Mouse (Mus musculus): Measurements from ENCODE around the gene Cnpy1.

DNA sequence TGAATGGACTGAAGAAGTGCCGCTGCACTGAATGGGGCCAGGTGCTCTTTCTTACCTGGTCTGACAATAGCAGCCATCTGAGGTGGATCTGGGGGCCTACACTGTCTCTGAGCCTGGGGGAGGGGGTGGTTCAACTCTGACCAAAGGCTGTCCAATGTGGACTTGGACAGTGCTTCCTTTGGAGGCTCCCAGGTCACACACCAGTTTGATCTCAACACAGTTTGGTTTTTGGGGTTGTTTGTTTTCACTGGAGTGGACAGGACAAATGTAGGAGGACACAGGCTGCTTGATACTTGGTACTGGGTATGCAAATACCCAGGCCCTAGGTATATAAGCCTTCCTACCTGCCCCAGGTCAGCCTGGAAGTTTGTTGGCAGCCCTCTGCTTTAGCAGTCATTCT is 71.9 kb downstream of the Cnpy1 start:
- TF ChIP-seq POLR2A (IDR thresholded peaks at IDR 0.05; ENCODE audit: extremely low read depth, insufficient read depth, low read length), result no peak
- no peak for TF ChIP-seq CTCF (IDR thresholded peaks at IDR 0.05; ENCODE audit: low read depth, low read length)
